Mouse (Mus musculus): ENCODE results near the gene Gca.

- no peak for TF ChIP-seq POLR2A (IDR thresholded peaks at IDR 0.05; ENCODE audit: control insufficient read depth, extremely low read depth, insufficient read depth, low read length, poor library complexity)
- no peak for TF ChIP-seq CTCF (IDR thresholded peaks at IDR 0.05; ENCODE audit: borderline replicate concordance, control insufficient read depth, extremely low read depth, insufficient read depth, low read length, poor library complexity)
Observed at GRCm38 (mm10) chr2:62684989-62685595, 21.0 kb downstream of the Gca start.
